Mouse (Mus musculus): Measurements from ENCODE around the gene Stn1. TPM values are rescaled to one million over a fixed set of nuclear protein-coding genes. Genes with fewer than 3 reads are reported as not detected.

The Stn1 gene
- polyA plus RNA-seq, 2 experiments, result 39.1 to 53.6 TPM

DNA sequence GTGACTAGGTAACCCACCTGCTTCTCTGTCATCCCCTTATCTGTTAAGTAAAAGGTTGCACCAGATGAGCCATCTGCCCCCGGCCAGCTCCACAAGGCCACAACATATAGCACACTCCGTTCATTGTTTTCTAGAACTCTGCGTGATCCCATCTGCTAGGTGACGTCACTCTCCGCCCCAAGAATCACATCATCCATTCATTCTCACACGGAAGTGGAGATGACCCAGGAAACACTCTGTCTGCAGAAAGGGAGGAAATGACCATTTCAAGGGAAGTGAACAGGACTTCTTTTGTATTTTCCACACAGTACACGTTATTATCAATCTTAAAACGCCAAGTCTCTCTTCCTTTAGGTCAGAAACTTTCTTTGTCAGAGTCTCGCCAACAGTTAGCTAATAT, 75.9 kb downstream of the Stn1 start:
- H3K9ac ChIP-seq (ENCODE audit: low read depth, low read length, severe bottlenecking), result no peak overlapping the region
- H3K4me2 ChIP-seq (replicated peaks; ENCODE audit: low read depth, low read length, severe bottlenecking), result no peak overlapping the region
- no peak for ATAC-seq (ENCODE audit: low FRiP score, low read depth)
- no peaks in the 10 kb centered on the region for H3K27me3 ChIP-seq (ENCODE audit: control insufficient read depth, insufficient read depth, low read length)
- TF ChIP-seq POLR2A (IDR thresholded peaks at IDR 0.05; ENCODE audit: borderline replicate concordance, extremely low read depth, insufficient read depth, insufficient read length), result no peak
- no peaks in the 10 kb centered on the region for H3K36me3 ChIP-seq (ENCODE audit: control insufficient read depth, insufficient read depth, low read length)
- H3K4me3 ChIP-seq (replicated peaks; ENCODE audit: low read length), result no peak overlapping the region
- WGBS, result 89% methylated on average over 9 of the region's 9 CpGs
- no peak for DNase-seq (ENCODE audit: low spot score)
- H3K9me3 ChIP-seq (ENCODE audit: control insufficient read depth, low read length), result no peaks in the 10 kb centered on the region
- H3K4me1 ChIP-seq (ENCODE audit: control insufficient read depth, insufficient read depth, low read length), result peaks cover 29% of the 10 kb centered on the region
- no peak overlapping the region for H3K27ac ChIP-seq (replicated peaks; ENCODE audit: low read depth, low read length)

DNA sequence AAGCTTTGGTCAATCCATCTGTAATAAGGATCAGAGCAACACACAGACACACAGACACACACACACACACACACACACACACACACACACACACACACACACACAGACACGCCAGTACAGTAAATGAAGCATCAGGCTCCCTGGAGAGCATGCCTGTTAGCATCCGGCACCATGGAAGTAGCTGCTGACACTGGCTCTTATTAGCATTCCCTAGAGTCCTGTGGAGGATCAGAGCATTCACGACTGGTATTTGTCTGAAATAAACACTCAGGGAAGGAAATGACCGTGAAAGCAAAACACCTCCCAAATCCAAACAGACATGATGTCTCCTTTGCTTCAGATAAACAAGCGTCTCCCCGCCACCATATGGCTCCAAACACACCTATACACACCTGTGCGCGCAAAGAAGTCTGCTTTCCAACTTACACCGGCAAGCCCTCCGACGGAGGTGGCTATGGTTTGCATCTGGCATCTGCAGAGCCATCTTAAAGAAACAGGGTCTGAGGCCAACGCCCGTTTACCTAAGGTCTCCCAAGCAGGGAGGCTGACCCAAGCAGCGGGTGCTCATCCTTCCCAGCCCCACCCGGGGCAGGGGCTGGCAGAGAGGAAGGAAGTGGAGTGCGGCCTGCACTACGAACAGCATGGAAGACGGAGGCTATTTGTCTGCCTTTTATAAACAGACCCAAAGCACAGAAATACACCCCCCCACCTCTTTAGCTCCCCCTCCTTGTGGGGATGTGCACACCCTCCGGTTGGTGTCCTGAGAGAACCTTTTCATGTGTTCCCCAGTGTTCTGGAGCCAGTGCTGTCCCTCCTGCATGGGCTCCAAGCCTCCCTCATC, 77.0 kb downstream of the Stn1 start:
- Histone ChIP-seq H3K9ac (ENCODE audit: low read depth, low read length, severe bottlenecking) (no peak overlapping the region), H3K4me2 (replicated peaks; ENCODE audit: low read depth, low read length, severe bottlenecking) (no peak overlapping the region)

DNA sequence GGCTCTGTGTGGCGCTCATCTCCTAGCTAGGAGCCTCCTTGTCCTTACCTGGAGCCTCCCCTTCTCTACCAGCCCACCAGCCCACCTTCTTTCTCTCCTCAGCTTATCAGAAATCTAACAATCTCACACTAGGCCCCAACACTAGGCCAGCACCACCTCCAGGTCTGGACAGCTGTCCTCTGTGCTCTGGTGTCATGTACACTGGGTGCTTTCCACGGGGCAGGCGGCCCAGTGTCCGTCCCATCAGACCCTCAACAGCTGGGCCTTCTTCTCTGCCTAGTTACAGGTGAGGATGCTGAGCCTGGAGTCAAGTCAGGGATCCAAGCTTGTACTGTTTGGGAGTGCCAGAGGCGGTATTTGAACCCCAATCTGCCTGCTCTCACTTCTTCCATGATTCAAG, 78.1 kb downstream of the Stn1 start:
- H3K36me3 ChIP-seq (ENCODE audit: control insufficient read depth, insufficient read depth, low read length), result no peaks in the 10 kb centered on the region
- H3K9me3 ChIP-seq (ENCODE audit: control insufficient read depth, low read length), result no peaks in the 10 kb centered on the region
- DNase-seq (ENCODE audit: low spot score) (no peak), ATAC-seq (ENCODE audit: low FRiP score, low read depth) (no peak)
- no peak overlapping the region for H3K4me2 ChIP-seq (replicated peaks; ENCODE audit: low read depth, low read length, severe bottlenecking)
- H3K27ac ChIP-seq (replicated peaks; ENCODE audit: low read depth, low read length), result no peak overlapping the region
- no peak for TF ChIP-seq POLR2A (IDR thresholded peaks at IDR 0.05; ENCODE audit: borderline replicate concordance, extremely low read depth, insufficient read depth, insufficient read length)
- H3K4me3 ChIP-seq (replicated peaks; ENCODE audit: low read length), result no peak overlapping the region
- WGBS, result 86% methylated on average over 5 of the region's 5 CpGs
- no peaks in the 10 kb centered on the region for H3K27me3 ChIP-seq (ENCODE audit: control insufficient read depth, insufficient read depth, low read length)
- no peak overlapping the region for H3K9ac ChIP-seq (ENCODE audit: low read depth, low read length, severe bottlenecking)
- H3K4me1 ChIP-seq (ENCODE audit: control insufficient read depth, insufficient read depth, low read length), result peaks cover 36% of the 10 kb centered on the region

More for the DNA sequence above, 77.0 kb downstream of the Stn1 start:
- ATAC-seq (ENCODE audit: low FRiP score, low read depth) (no peak), DNase-seq (ENCODE audit: low spot score) (no peak)
- H3K36me3 ChIP-seq (ENCODE audit: control insufficient read depth, insufficient read depth, low read length), result no peaks in the 10 kb centered on the region
- 55% methylated on average over 19 of the region's 19 CpGs for WGBS
- H3K4me1 ChIP-seq (ENCODE audit: control insufficient read depth, insufficient read depth, low read length), result peaks cover 29% of the 10 kb centered on the region
- H3K27me3 ChIP-seq (ENCODE audit: control insufficient read depth, insufficient read depth, low read length), result no peaks in the 10 kb centered on the region
- H3K9me3 ChIP-seq (ENCODE audit: control insufficient read depth, low read length), result no peaks in the 10 kb centered on the region
- TF ChIP-seq POLR2A (IDR thresholded peaks at IDR 0.05; ENCODE audit: borderline replicate concordance, extremely low read depth, insufficient read depth, insufficient read length), result no peak
- H3K4me3 ChIP-seq (replicated peaks; ENCODE audit: low read length), result no peak overlapping the region
- no peak overlapping the region for H3K27ac ChIP-seq (replicated peaks; ENCODE audit: low read depth, low read length)

DNA sequence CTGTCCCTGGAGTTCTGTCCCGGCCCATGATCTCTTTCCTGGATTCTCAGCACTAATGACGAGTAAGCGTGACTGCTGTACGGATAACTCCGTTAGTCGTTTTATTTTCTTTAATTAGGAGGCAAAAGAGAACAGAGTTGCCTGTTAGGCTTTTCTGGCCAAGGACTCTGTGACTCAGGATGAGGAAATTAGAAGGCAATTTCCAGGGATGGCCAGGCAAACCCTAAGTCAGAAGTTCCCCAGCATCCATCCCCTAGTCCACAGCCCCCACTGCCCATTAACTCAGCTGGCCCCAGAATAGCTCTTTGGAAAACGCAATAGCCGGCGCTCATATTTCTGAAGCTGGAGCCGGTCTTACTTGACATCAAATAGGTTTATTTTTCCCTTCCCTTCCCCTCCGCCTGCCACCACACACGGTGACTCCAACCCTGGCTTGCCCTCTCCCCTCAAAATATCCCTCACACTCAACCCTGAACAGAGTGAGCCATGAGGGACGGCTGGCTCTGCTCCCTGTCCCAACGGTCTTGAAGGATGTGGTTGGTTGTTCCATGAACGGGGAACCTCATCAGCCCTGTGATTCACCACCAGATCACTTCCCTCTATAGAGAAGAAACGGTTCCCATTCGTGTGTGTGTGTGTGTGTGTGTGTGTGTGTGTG, 78.7 kb downstream of the Stn1 start:
- H3K36me3 ChIP-seq (ENCODE audit: control insufficient read depth, insufficient read depth, low read length), result no peaks in the 10 kb centered on the region
- peaks cover 41% of the 10 kb centered on the region for H3K4me1 ChIP-seq (ENCODE audit: control insufficient read depth, insufficient read depth, low read length)
- no peak overlapping the region for H3K4me2 ChIP-seq (replicated peaks; ENCODE audit: low read depth, low read length, severe bottlenecking)
- 44% methylated on average over 17 of the region's 17 CpGs for WGBS
- no peaks in the 10 kb centered on the region for H3K27me3 ChIP-seq (ENCODE audit: control insufficient read depth, insufficient read depth, low read length)
- no peak for TF ChIP-seq POLR2A (IDR thresholded peaks at IDR 0.05; ENCODE audit: borderline replicate concordance, extremely low read depth, insufficient read depth, insufficient read length)
- no peak overlapping the region for H3K9ac ChIP-seq (ENCODE audit: low read depth, low read length, severe bottlenecking)
- H3K27ac ChIP-seq (replicated peaks; ENCODE audit: low read depth, low read length), result no peak overlapping the region
- ATAC-seq (ENCODE audit: low FRiP score, low read depth) (no peak), DNase-seq (ENCODE audit: low spot score) (no peak)
- no peak overlapping the region for H3K4me3 ChIP-seq (replicated peaks; ENCODE audit: low read length)
- no peaks in the 10 kb centered on the region for H3K9me3 ChIP-seq (ENCODE audit: control insufficient read depth, low read length)

DNA sequence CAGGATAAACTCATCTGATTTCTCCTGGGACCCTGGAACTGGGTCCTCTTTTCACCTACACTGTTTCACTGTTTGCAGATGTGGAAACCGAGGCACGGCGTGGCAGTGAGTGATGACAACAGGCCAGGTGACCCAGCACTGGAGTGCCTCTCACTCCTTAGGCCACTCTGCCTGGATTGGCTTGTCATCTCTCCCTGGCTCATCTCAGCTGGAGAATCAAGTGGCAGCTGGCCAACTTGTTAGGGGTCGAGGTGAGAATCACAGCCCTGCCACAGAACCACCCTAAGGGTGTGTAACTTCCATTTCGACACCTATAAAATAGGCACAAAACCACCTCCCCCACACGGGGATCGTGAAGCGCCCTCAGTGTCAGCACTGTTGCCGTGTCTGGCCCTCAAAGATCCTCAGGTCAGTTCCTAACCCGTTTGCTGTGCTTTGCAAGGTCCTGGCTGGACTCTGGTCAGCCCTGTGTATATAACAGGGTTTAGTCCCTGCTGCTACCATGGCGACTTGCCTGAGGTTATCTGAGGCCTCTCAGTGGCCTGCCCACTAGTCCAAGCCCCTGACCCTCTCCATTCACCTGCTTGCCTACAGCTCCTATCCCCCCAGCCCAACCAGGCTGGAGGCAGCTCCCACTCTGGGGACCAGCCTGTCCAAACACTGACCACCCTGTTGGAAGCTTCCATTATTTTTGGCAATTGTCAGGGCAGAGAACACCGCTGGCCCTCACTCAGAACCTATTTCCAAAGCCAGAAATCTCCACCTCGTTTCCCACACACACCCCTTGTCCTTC, 79.4 kb downstream of the Stn1 start:
- TF ChIP-seq POLR2A (IDR thresholded peaks at IDR 0.05; ENCODE audit: borderline replicate concordance, extremely low read depth, insufficient read depth, insufficient read length), result no peak
- H3K27ac ChIP-seq (replicated peaks; ENCODE audit: low read depth, low read length), result no peak overlapping the region
- no peak overlapping the region for H3K4me3 ChIP-seq (replicated peaks; ENCODE audit: low read length)
- DNase-seq (ENCODE audit: low spot score) (no peak), ATAC-seq (ENCODE audit: low FRiP score, low read depth) (no peak)
- H3K27me3 ChIP-seq (ENCODE audit: control insufficient read depth, insufficient read depth, low read length), result no peaks in the 10 kb centered on the region
- H3K9ac ChIP-seq (ENCODE audit: low read depth, low read length, severe bottlenecking), result no peak overlapping the region
- peaks cover 38% of the 10 kb centered on the region for H3K4me1 ChIP-seq (ENCODE audit: control insufficient read depth, insufficient read depth, low read length)
- H3K9me3 ChIP-seq (ENCODE audit: control insufficient read depth, low read length), result no peaks in the 10 kb centered on the region
- no peaks in the 10 kb centered on the region for H3K36me3 ChIP-seq (ENCODE audit: control insufficient read depth, insufficient read depth, low read length)
- no peak overlapping the region for H3K4me2 ChIP-seq (replicated peaks; ENCODE audit: low read depth, low read length, severe bottlenecking)
- WGBS, result 50% methylated on average over 13 of the region's 13 CpGs
